Mouse (Mus musculus) lung, adult 10 weeks (tissue): ENCODE data around the gene Gpn2. TPM values are rescaled to one million over a fixed set of nuclear protein-coding genes. Genes with fewer than 3 reads are reported as not detected.

Experiments
- polyA plus RNA-seq: library from polyadenylated mRNA; stranded (reverse); fragments of 350-450 nt; fragmentation: Illumina TruSeq; extraction: RNeasy Lipid Tissue Mini Kit (QIAGEN cat#74804); gene quantifications from one replicate; pipeline ENCODE4 v1.2.3, GENCODE M21; 2014; ENCODE audit warnings: low read depth, low replicate concordance; ENCODE audit not compliant: insufficient read depth

Gene Gpn2
- 16.5 TPM for polyA plus RNA-seq

DNA sequence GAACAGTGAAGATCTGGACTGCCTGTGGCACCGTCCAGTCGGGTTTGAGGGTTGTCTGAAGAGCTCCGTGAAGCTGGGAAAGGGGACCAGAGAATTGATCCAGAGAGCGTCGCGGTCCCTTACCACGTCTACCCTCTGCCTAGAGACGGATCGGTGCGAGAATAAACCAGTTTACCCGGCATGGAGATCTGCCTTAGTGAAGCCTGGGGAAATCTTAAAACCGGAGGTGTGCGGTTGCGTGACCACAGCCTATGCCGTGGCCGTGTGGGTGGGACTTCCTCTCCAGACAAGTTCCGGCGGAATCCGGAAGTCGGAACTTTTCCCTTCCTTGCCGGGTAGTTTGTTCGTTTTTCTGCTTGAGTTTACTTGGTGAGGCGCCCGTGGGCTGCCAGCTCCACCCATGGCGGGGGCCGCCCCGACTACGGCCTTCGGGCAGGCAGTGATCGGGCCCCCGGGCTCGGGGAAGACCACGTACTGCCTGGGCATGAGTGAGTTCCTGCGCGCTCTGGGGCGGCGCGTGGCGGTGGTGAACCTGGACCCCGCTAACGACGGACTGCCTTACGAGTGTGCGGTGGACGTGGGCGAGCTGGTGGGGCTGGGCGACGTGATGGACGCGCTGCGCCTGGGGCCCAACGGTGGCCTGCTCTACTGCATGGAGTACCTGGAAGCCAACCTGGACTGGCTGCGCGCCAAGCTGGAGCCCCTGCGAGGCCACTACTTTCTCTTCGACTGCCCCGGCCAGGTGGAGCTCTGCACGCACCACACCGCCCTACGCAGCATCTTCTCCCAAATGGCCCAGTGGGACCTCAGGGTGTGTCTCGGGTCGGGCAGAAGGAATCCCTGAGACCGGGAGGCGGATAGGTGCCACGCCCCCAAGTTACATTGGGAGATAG lies at the start of gene Gpn2:
Gene Gpn2, plus strand, starts transcription at position 304 of the 893 bp plus-strand sequence.

DNA sequence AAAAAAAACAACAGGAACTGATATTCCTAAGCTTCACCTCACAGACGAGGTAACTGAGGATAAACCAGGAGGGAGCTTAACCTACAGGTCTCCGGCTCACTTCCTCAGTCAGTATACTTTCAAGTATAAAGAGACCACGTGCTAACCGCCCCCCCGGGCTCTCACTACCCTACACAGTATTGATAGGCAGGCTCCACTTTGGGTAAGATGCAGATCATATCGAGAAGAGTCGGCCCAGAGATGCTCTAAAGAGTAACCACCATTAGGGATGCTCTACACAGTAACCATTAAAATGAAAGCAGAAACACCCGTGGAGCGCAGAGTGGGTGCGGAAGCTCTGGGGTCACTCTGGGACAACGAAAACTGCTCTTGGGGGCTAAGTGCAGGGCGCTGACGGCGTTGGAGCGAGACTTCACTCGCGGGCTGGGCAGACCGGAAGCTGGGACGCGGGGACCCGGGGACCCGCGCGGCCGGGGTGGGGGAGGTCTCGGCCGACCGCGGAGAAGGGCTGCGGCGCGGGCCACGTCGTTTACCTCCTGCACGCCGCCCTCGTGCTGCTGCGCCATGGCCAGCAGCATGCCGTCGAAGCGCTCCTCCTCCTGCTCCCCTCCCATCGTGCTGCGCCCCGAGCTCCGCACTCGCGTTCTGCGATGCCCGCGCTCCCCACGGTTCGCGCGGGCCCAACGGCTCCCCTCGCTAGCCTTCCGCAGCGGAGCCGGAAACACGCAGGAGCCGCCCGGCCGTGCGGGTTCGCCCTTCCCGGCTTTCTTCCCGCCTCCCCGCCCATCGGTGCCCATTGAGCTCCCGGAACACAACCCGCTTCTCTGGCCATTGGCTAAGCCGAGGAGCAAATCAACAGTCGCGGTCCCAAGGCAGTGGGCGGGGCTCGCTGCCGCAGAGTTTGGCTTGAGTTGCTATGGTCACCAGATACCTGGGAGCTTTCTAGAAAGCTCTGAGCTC lies 38.6 kb upstream of the Gpn2 start, which contains the start of gene Nudc:
Gene Nudc, minus strand, starts transcription at position 725 of the 960 bp plus-strand sequence.

DNA sequence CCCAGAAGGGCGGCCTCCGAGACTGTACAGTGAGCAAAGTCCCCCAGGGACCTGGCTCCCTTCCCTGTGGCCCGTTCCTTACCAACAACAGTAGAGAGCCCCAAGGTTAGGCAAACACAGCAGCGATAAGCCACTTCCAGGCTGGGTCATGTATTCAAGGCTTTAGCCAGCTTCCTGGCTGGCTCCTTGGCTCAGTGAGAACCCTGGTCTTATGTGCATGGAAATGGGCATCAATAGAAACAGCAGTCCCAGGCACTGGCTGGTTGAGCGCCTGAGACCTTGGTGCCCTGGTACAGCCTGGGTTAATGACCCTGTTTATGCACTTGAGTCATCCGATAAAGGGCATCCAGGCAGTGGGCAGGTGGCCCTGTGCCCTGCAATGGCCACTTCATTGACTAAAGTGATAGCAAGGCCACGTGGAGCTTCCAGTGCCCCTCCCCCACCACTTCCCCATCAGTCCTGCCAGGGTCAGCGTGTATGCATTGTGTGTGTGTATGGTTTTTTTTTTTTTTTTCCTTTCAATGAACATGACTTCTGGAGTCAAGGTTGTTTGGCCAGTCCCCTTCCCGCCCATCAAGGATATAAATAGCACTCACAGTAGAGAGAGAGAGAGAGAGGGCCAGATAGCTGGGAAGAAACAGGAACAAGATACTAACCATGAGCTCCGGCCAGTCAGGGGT lies 31.3 kb upstream of the Gpn2 start, which contains the start of gene Nr0b2:
Gene Nr0b2, plus strand, starts transcription at position 609 of the 680 bp plus-strand sequence.

DNA sequence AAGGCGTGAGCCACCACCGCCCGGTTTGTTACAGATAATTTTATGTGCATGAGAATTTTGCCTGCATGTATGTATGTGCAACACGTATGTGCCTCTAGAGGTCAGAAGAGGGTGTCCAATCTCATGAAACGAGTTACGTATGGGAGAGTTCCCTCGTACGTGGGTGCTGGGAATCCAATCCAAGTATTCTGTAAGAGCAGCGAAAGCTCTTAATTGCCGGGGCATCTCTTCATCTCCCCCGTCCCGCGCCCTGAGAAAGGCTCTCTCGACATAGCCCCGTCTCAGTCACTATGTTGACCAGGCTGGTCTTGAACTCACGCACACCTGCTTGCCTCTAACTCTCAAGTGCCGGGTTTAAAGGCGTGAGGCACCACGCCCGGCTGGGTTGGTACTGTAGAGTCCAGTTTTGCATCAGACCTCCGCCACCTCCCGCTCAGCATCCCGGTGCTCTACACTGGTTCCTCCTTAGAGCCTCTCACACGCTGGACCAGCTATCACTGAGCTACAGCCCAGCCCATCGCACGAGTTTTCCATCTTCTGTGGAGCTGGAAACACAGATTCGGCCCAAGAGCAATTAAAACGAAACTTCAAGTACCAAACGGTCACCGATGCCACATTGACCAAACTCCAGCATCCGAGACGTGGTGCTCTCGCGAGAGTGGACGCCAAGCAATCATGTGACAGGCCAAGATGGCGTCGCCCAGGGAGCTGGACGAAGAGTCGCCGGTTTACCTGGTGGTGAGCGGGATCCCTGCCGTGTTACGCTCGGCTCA lies 9.9 kb upstream of the Gpn2 start, which contains the start of gene Gpatch3:
Gene Gpatch3, plus strand, starts transcription at position 676 of the 773 bp plus-strand sequence.

DNA sequence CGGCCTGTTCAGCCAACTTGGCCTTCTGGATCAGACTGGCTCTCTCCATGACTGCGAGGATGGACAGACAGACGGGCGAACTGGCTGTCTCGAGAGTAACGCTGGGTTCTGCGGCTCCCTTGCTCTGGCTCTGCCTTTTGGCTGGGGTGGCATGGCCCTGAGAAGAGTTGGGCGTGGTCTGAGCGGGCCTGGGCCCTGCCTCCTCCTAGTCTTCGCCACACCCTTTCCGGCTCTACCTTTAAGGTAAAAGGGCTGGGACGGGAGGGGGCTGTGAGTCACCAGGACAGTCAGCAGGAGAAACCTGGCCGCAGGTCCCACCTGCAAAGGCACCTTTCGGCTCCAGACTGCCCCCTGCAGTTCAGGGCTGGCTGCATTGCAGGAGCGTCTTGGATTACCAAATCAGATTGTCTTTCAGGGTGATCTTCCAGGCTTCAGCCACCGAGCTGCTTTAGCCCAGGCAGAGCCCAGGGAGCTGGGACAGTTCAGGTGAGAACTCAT lies 17.6 kb downstream of the Gpn2 start, which contains the start of gene Sfn:
Gene Sfn, minus strand, starts transcription at position 448 of the 498 bp plus-strand sequence.

Other genes with a start within 250 kb of the Gpn2 start
- 14.0 TPM for gene Wdtc1, start 230.9 kb upstream of the Gpn2 start, polyA plus RNA-seq
- gene Slc9a1, start 214.7 kb upstream of the Gpn2 start, polyA plus RNA-seq: 9.4 TPM
- gene Tent5b, start 104.2 kb upstream of the Gpn2 start, polyA plus RNA-seq: 8.4 TPM
- 7.2 TPM for gene Trnp1, start 85.8 kb upstream of the Gpn2 start, polyA plus RNA-seq
- 8.1 TPM for gene Kdf1, start 65.4 kb upstream of the Gpn2 start, polyA plus RNA-seq
- gene Nudc, start 38.4 kb upstream of the Gpn2 start, polyA plus RNA-seq: 118 TPM
- gene Nr0b2, start 31.0 kb upstream of the Gpn2 start, polyA plus RNA-seq: not detected
- gene Gpatch3, start 9.6 kb upstream of the Gpn2 start, polyA plus RNA-seq: 4.2 TPM
- 20.8 TPM for gene Sfn, start 17.8 kb downstream of the Gpn2 start, polyA plus RNA-seq
- gene Zdhhc18, start 65.8 kb downstream of the Gpn2 start, polyA plus RNA-seq: 27.5 TPM
- gene Pigv, start 88.3 kb downstream of the Gpn2 start, polyA plus RNA-seq: 10.5 TPM
- gene Arid1a, start 172.4 kb downstream of the Gpn2 start, polyA plus RNA-seq: 10.9 TPM